In genomic region chr8:126839039-126839711, GRCm38 (mm10) we compare ENCODE assay signal across 8 mouse cellular contexts.
DNase-seq lines count a peak whose midpoint lies in the region; ATAC-seq and TF ChIP-seq lines count a peak whose summit lies in the region.

No protein-coding gene starts in this region.

- DNase-seq in cerebellum, adult 9-10 months: peak; percentile 26
- peak; percentile 67 for DNase-seq in adrenal gland, postnatal 14 days
- DNase-seq in liver, embryonic 14.5 days (ENCODE audit: low read depth in 3 of 3, low spot score in 3 of 3): no peak
- DNase-seq in testis, postnatal 10 days (ENCODE audit: low spot score): no peak

- peak overlapping the region; percentile 73 for H3K27ac ChIP-seq in forebrain, embryonic 16.5 days (ENCODE audit: low read length)
- no peak overlapping the region; the same call in 1 of the 2 replicates for H3K27ac ChIP-seq in liver, embryonic 14.5 days
- H3K27ac ChIP-seq in neural tube, embryonic 15.5 days (replicated peaks): peak overlapping the region; percentile 86

- peak overlapping the region; percentile 33 for H3K4me2 ChIP-seq in forebrain, embryonic 16.5 days (ENCODE audit: low read length)
- no peak overlapping the region for H3K4me2 ChIP-seq in liver, embryonic 14.5 days (ENCODE audit: low read depth)
- H3K4me2 ChIP-seq in neural tube, embryonic 15.5 days: peak overlapping the region; percentile 42

- H3K9me3 ChIP-seq in forebrain, embryonic 16.5 days (ENCODE audit: control insufficient read depth, low read length): no peaks in the 10 kb centered on the region
- H3K9me3 ChIP-seq in liver, embryonic 14.5 days (ENCODE audit: control insufficient read depth, low read length): no peaks in the 10 kb centered on the region
- no peaks in the 10 kb centered on the region for H3K9me3 ChIP-seq in neural tube, embryonic 15.5 days (replicated peaks)

- H3K4me3 ChIP-seq in forebrain, embryonic 16.5 days (replicated peaks; ENCODE audit: low read length): no peak overlapping the region
- H3K4me3 ChIP-seq in liver, embryonic 14.5 days (ENCODE audit: insufficient read depth in 1 of 2, low read depth in 2 of 2, low read length in 2 of 2): no peak overlapping the region
- no peak overlapping the region for H3K4me3 ChIP-seq in neural tube, embryonic 15.5 days (replicated peaks)

- no peak for TF ChIP-seq CTCF in liver, embryonic 14.5 days (IDR thresholded peaks at IDR 0.05; ENCODE audit: low read depth)

- H3K27me3 ChIP-seq in forebrain, embryonic 16.5 days (replicated peaks; ENCODE audit: control insufficient read depth, insufficient read depth, low read length): no peaks in the 10 kb centered on the region
- H3K27me3 ChIP-seq in liver, embryonic 14.5 days (ENCODE audit: control insufficient read depth, insufficient read depth, low read length): no peaks in the 10 kb centered on the region
- no peaks in the 10 kb centered on the region for H3K27me3 ChIP-seq in neural tube, embryonic 15.5 days (replicated peaks)

- no peak for TF ChIP-seq EP300 in liver, embryonic 14.5 days (IDR thresholded peaks at IDR 0.05; ENCODE audit: low read depth)

- WGBS in forebrain, embryonic 16.5 days: 7% methylated on average over 8 of the region's 8 CpGs
- 25% methylated on average over 8 of the region's 8 CpGs for WGBS in liver, embryonic 14.5 days (ENCODE audit: insufficient replicate concordance)
- WGBS in neural tube, embryonic 15.5 days: 3% methylated on average over 8 of the region's 8 CpGs

- no peaks in the 10 kb centered on the region for H3K36me3 ChIP-seq in forebrain, embryonic 16.5 days (ENCODE audit: control insufficient read depth, insufficient read depth)
- H3K36me3 ChIP-seq in liver, embryonic 14.5 days (replicated peaks; ENCODE audit: control insufficient read depth, insufficient read depth, low read depth): no peaks in the 10 kb centered on the region
- no peaks in the 10 kb centered on the region for H3K36me3 ChIP-seq in neural tube, embryonic 15.5 days

- peaks cover 19% of the 10 kb centered on the region for H3K4me1 ChIP-seq in forebrain, embryonic 16.5 days (replicated peaks; ENCODE audit: control insufficient read depth, insufficient read depth, low read length)
- peaks cover 2 to 32% of the 10 kb centered on the region in 2 experiments; a peak in 3 of 4 replicates for H3K4me1 ChIP-seq in liver, embryonic 14.5 days (replicated peaks; ENCODE audit: control insufficient read depth in 2 of 2, insufficient read depth in 2 of 2, low read length in 1 of 2)
- H3K4me1 ChIP-seq in neural tube, embryonic 15.5 days: peaks cover 35% of the 10 kb centered on the region

- peak overlapping the region; percentile 28 for H3K9ac ChIP-seq in forebrain, embryonic 16.5 days (replicated peaks; ENCODE audit: low read depth, low read length)
- no peak overlapping the region for H3K9ac ChIP-seq in liver, embryonic 14.5 days (replicated peaks)
- 0 out of 2 replicates have a peak overlapping the region, but pooled peaks have one; percentile 18 for H3K9ac ChIP-seq in neural tube, embryonic 15.5 days (replicated peaks)

- ATAC-seq in cerebellum, adult (ENCODE audit: insufficient number of reproducible peaks, low FRiP score, low TSS enrichment): no peak
- ATAC-seq in forebrain, embryonic 16.5 days: peak; percentile 63
- ATAC-seq in inflammation-experienced regulatory T-cells, adult 6 months: peak; percentile 85
- peak; percentile 68 for ATAC-seq in liver, embryonic 14.5 days (ENCODE audit: insufficient read depth)
- ATAC-seq in neural tube, embryonic 15.5 days (ENCODE audit: low FRiP score): peak; percentile 75

Comparison
In these comparisons a context has a peak if more than half of its experiments do, and no peak if none do; other contexts are left out.
1. DNase-seq: peak in cerebellum, adult 9-10 months (single experiment) and adrenal gland, postnatal 14 days (single experiment); none in liver, embryonic 14.5 days (0 of 3) and testis, postnatal 10 days (single experiment).